Mouse (Mus musculus) liver, embryonic 14.5 days (tissue): ENCODE results near the gene Ss18l2.

Experiments used
- CTCF ChIP-seq: IDR thresholded peaks from 2 replicates; pipeline ENCODE4 v1.5.1; 2016; ENCODE audit warnings: antibody characterized with exemption, low read depth, control low read depth
- EP300 ChIP-seq: IDR thresholded peaks from 2 replicates; pipeline ENCODE4 v1.6.1; 2016; ENCODE audit warnings: antibody characterized with exemption, low read depth

- TF ChIP-seq CTCF (no peak), EP300 (no peak)
These were observed 46.7 kb upstream of the Ss18l2 start for GRCm38 (mm10) chr9:121663467-121663866.
